ENCODE assay signal across 8 mouse cellular contexts in genomic region chr6:52305877-52306389, GRCm38 (mm10). TPM values are rescaled to one million over a fixed set of nuclear protein-coding genes. Genes with fewer than 3 reads are reported as not detected.
A peak's percentile ranks its signal among the peaks of the same experiment; 100 is the strongest.
DNase-seq lines count a peak whose midpoint lies in the region; ATAC-seq and TF ChIP-seq lines count a peak whose summit lies in the region.

No protein-coding gene starts in this region.

- H3K9me3 ChIP-seq in forebrain, embryonic 11.5 days (ENCODE audit: control insufficient read depth, low read length), result no peaks in the 10 kb centered on the region
- H3K9me3 ChIP-seq in heart, embryonic 15.5 days (replicated peaks), result no peaks in the 10 kb centered on the region
- H3K9me3 ChIP-seq in kidney, postnatal 0 days (replicated peaks; ENCODE audit: low read length), result no peaks in the 10 kb centered on the region
- no peaks in the 10 kb centered on the region for H3K9me3 ChIP-seq in liver, embryonic 12.5 days (replicated peaks)

- peak overlapping the region; percentile 29 for H3K4me3 ChIP-seq in forebrain, embryonic 11.5 days (ENCODE audit: low read depth, low read length)
- H3K4me3 ChIP-seq in heart, embryonic 15.5 days, result peak overlapping the region; percentile 51
- H3K4me3 ChIP-seq in kidney, postnatal 0 days (replicated peaks; ENCODE audit: low read depth, low read length), result peak overlapping the region; percentile 38
- peak overlapping the region; percentile 29 for H3K4me3 ChIP-seq in liver, embryonic 12.5 days

- no peaks in the 10 kb centered on the region for H3K36me3 ChIP-seq in forebrain, embryonic 11.5 days (ENCODE audit: control insufficient read depth, insufficient read depth, low read length)
- H3K36me3 ChIP-seq in heart, embryonic 15.5 days, result no peaks in the 10 kb centered on the region
- no peaks in the 10 kb centered on the region for H3K36me3 ChIP-seq in kidney, postnatal 0 days (ENCODE audit: insufficient read depth, low read length)
- H3K36me3 ChIP-seq in liver, embryonic 12.5 days, result no peaks in the 10 kb centered on the region

- no peak overlapping the region for H3K27ac ChIP-seq in forebrain, embryonic 11.5 days (ENCODE audit: low read depth, low read length)
- H3K27ac ChIP-seq in heart, embryonic 15.5 days, result no peak overlapping the region
- H3K27ac ChIP-seq in kidney, postnatal 0 days, result no peak overlapping the region
- no peak overlapping the region for H3K27ac ChIP-seq in liver, embryonic 12.5 days

- TF ChIP-seq CTCF in kidney, postnatal 0 days (IDR thresholded peaks at IDR 0.05; ENCODE audit: low read depth), result peak; percentile 79

- H3K4me1 ChIP-seq in forebrain, embryonic 11.5 days (replicated peaks; ENCODE audit: control insufficient read depth, insufficient read depth, low read length), result peaks cover 5% of the 10 kb centered on the region; the same call in 1 of the 2 replicates
- peaks cover 15% of the 10 kb centered on the region for H3K4me1 ChIP-seq in heart, embryonic 15.5 days (replicated peaks)
- H3K4me1 ChIP-seq in kidney, postnatal 0 days (replicated peaks; ENCODE audit: insufficient read depth, low read length), result 0 out of 2 replicates have a peak, but pooled peaks cover 9% of the 10 kb centered on the region
- no peaks in the 10 kb centered on the region for H3K4me1 ChIP-seq in liver, embryonic 12.5 days

- H3K27me3 ChIP-seq in forebrain, embryonic 11.5 days (ENCODE audit: control insufficient read depth, insufficient read depth, low read length), result peaks cover 64% of the 10 kb centered on the region
- H3K27me3 ChIP-seq in heart, embryonic 15.5 days, result peaks cover 78% of the 10 kb centered on the region
- peaks cover 41% of the 10 kb centered on the region for H3K27me3 ChIP-seq in kidney, postnatal 0 days (ENCODE audit: insufficient read depth, low read length)
- H3K27me3 ChIP-seq in liver, embryonic 12.5 days (replicated peaks), result peaks cover 84% of the 10 kb centered on the region

- peak; percentile 48 to 63 for DNase-seq in cerebellum, postnatal 14 days
- DNase-seq in cerebellum, postnatal 36 days, result no peak
- DNase-seq in forebrain, embryonic 11.5 days (ENCODE audit: low spot score), result peak; percentile 80
- peak; percentile 81 for DNase-seq in kidney, postnatal 0 days (ENCODE audit: low spot score)
- peak; percentile 28 for DNase-seq in telencephalon, adult 2 months (ENCODE audit: low read depth, low spot score)

- peak overlapping the region; percentile 64 for H3K4me2 ChIP-seq in forebrain, embryonic 11.5 days (ENCODE audit: low read depth, low read length, severe bottlenecking)
- H3K4me2 ChIP-seq in heart, embryonic 15.5 days, result peak overlapping the region; percentile 86
- peak overlapping the region; percentile 75 for H3K4me2 ChIP-seq in kidney, postnatal 0 days (ENCODE audit: low read length)
- peak overlapping the region; percentile 57 for H3K4me2 ChIP-seq in liver, embryonic 12.5 days

- peak overlapping the region; percentile 35 for H3K9ac ChIP-seq in forebrain, embryonic 11.5 days (ENCODE audit: low read length)
- no peak overlapping the region for H3K9ac ChIP-seq in heart, embryonic 15.5 days
- no peak overlapping the region for H3K9ac ChIP-seq in kidney, postnatal 0 days (ENCODE audit: low read depth, low read length)
- no peak overlapping the region for H3K9ac ChIP-seq in liver, embryonic 12.5 days

- 1% methylated on average over 30 of the region's 30 CpGs for WGBS in forebrain, embryonic 11.5 days
- under 1% methylated on average over 30 of the region's 30 CpGs for WGBS in heart, embryonic 15.5 days
- WGBS in kidney, postnatal 0 days, result under 1% methylated on average over 30 of the region's 30 CpGs
- WGBS in liver, embryonic 12.5 days (ENCODE audit: insufficient replicate concordance), result under 1% methylated on average over 30 of the region's 30 CpGs

- ATAC-seq in forebrain, embryonic 11.5 days (replicated peaks; ENCODE audit: low FRiP score), result 0 out of 2 replicates have a peak, but pooled peaks have one; percentile 39
- peak; percentile 72; the same call in 1 of the 2 replicates for ATAC-seq in heart, embryonic 15.5 days (replicated peaks; ENCODE audit: insufficient number of reproducible peaks, insufficient read depth, low FRiP score, low read depth)
- ATAC-seq in kidney, postnatal 0 days (replicated peaks; ENCODE audit: low FRiP score, low read depth), result peak; percentile 82; the same call in 1 of the 2 replicates
- ATAC-seq in liver, embryonic 12.5 days, result no peak
- ATAC-seq in monocyte, adult 5-6 weeks (replicated peaks; ENCODE audit: insufficient number of reproducible peaks, low FRiP score, low TSS enrichment, poor library complexity, severe bottlenecking), result 0 out of 2 replicates have a peak, but pooled peaks have one; percentile 27

RNA-seq across cellular contexts. Expression of gene Evx1, which starts 7.4 kb away (rescaled TPM):
- polyA plus RNA-seq in forebrain, embryonic 11.5 days (2014; fragmentation: Nextera tagmentation; extraction: Ambion mirVana), result not detected in 2 replicates
- 0.05 TPM in 1 of 2 replicates, not detected in the other for polyA plus RNA-seq in heart, embryonic 15.5 days (2015; fragmentation: Nextera tagmentation; extraction: Ambion mirVana)
- polyA plus RNA-seq in kidney, postnatal 0 days (2015; fragmentation: Nextera tagmentation; extraction: Ambion mirVana), result not detected in 2 replicates
- 0.06 TPM in 1 of 2 replicates, not detected in the other for polyA plus RNA-seq in liver, embryonic 12.5 days (2016; fragmentation: Nextera tagmentation; extraction: Ambion mirVana)
- not detected in 3 replicates for total RNA-seq in monocyte, adult 5-6 weeks (2017)

RNA-seq across cellular contexts. Expression of gene Hoxa13, which starts 45.3 kb away (rescaled TPM):
- not detected in 2 replicates for polyA plus RNA-seq in forebrain, embryonic 11.5 days (2014; fragmentation: Nextera tagmentation; extraction: Ambion mirVana)
- 0.09 TPM in 1 of 2 replicates, not detected in the other for polyA plus RNA-seq in heart, embryonic 15.5 days (2015; fragmentation: Nextera tagmentation; extraction: Ambion mirVana)
- polyA plus RNA-seq in kidney, postnatal 0 days (2015; fragmentation: Nextera tagmentation; extraction: Ambion mirVana), result not detected in 2 replicates
- polyA plus RNA-seq in liver, embryonic 12.5 days (2016; fragmentation: Nextera tagmentation; extraction: Ambion mirVana), result not detected in 2 replicates
- total RNA-seq in monocyte, adult 5-6 weeks (2017), result not detected in 3 replicates

Comparison
In these comparisons a context has a peak if more than half of its experiments do, and no peak if none do; other contexts are left out.
1. DNase-seq: peak in cerebellum, postnatal 14 days (2 of 2), forebrain, embryonic 11.5 days (single experiment), kidney, postnatal 0 days (single experiment) and telencephalon, adult 2 months (single experiment); none in cerebellum, postnatal 36 days (0 of 2).
2. Peak in every context shown above with its lines, with median percentiles within 50 percentile points of each other: H3K4me2 ChIP-seq and H3K4me3 ChIP-seq.